In the genomic region with DNA sequence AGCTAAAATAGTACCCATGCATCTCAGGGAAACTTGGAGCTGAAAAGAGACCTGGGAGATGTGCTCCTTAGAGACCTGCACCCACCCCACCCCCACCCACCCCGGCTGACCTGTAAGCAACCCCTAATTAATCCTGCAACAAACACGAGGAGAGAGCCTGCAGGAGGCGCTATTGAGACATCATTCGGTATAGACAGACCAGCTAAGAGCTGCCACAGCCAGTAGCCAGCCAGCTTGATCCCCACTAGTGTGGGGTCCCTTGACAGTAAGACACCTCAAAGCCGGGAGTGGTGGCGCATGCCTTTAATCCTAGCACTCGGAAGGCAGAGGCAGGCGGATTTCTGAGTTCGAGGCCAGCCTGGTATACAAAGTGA, we compare ENCODE assay signal across 8 mouse cellular contexts. TPM values are rescaled to one million over a fixed set of nuclear protein-coding genes. Genes with fewer than 3 reads are reported as not detected.
A peak's percentile ranks its signal among the peaks of the same experiment; 100 is the strongest.
DNase-seq lines count a peak whose midpoint lies in the region; ATAC-seq lines count a peak whose summit lies in the region.

No protein-coding gene starts in this region.

- intact Hi-C loops in heart, postnatal 25 days (cut with DNase I) = loop anchor here (1.0 kb wide), 1 partner anchor 32 kb away; no protein-coding TSS in a partner anchor
- intact Hi-C loops in left cerebral cortex, postnatal 25 days (cut with DNase I) = loop anchor here (2.0 kb wide), 1 partner anchor 32 kb away; no protein-coding TSS in a partner anchor

- peak; percentile 60 for ATAC-seq in megakaryocyte-erythroid progenitor cell, adult 5-6 weeks (replicated peaks; ENCODE audit: low FRiP score, low TSS enrichment, poor library complexity, severe bottlenecking)

- DNase-seq in heart, adult 11 months = peak; percentile 94
- DNase-seq in heart, postnatal 25 days (ENCODE audit: low spot score) = no peak
- peak; percentile 65 to 78 for DNase-seq in cerebellum, postnatal 10 days
- peak; percentile 61 for DNase-seq in gastrocnemius, adult 18-20 months (ENCODE audit: low spot score)
- DNase-seq in hindlimb bud, embryonic 11.5 days (ENCODE audit: extremely low spot score, low read depth, low spot score) = peak; percentile 28
- DNase-seq in left cerebral cortex, postnatal 25 days (ENCODE audit: low spot score in 2 of 2) = peak; percentile 22 to 25
- peak; percentile 20 to 43 for DNase-seq in spleen, adult 18-20 months

RNA-seq across cellular contexts. Expression of a gene that starts 0.7 kb away (rescaled TPM):
- total RNA-seq in heart, postnatal 25 days (2021) = 1 to 10 TPM; 5.0 to 5.6 TPM
- total RNA-seq in gastrocnemius, adult 18-20 months (2021) = 1 to 10 TPM; 4.2 to 5.6 TPM
- total RNA-seq in left cerebral cortex, postnatal 25 days (2021) = 1 to 10 TPM; 9.0 to 9.8 TPM
- total RNA-seq in megakaryocyte-erythroid progenitor cell, adult 5-6 weeks (2014; fragmentation: Nextera tagmentation) = 9.9 and 12.8 TPM in 2 replicates
- 6.5 and 18.5 TPM in 2 replicates for total RNA-seq in megakaryocyte-erythroid progenitor cell, adult 5-6 weeks (2017)

RNA-seq across cellular contexts. Expression of a gene that starts 13.8 kb away (rescaled TPM):
- total RNA-seq in heart, postnatal 25 days (2021) = not detected
- not detected for total RNA-seq in gastrocnemius, adult 18-20 months (2021)
- not detected for total RNA-seq in left cerebral cortex, postnatal 25 days (2021)
- not detected in 2 replicates for total RNA-seq in megakaryocyte-erythroid progenitor cell, adult 5-6 weeks (2014; fragmentation: Nextera tagmentation)
- total RNA-seq in megakaryocyte-erythroid progenitor cell, adult 5-6 weeks (2017) = not detected in 2 replicates

RNA-seq across cellular contexts. Expression of a gene that starts 17.6 kb away (rescaled TPM):
- not detected for total RNA-seq in heart, postnatal 25 days (2021)
- total RNA-seq in gastrocnemius, adult 18-20 months (2021) = not detected
- total RNA-seq in left cerebral cortex, postnatal 25 days (2021) = not detected
- total RNA-seq in megakaryocyte-erythroid progenitor cell, adult 5-6 weeks (2014; fragmentation: Nextera tagmentation) = 177 and 197 TPM in 2 replicates
- total RNA-seq in megakaryocyte-erythroid progenitor cell, adult 5-6 weeks (2017) = 55.6 and 123 TPM in 2 replicates

RNA-seq across cellular contexts. Expression of a gene that starts 26.4 kb away (rescaled TPM):
- not detected for total RNA-seq in heart, postnatal 25 days (2021)
- total RNA-seq in gastrocnemius, adult 18-20 months (2021) = not detected
- total RNA-seq in left cerebral cortex, postnatal 25 days (2021) = not detected
- total RNA-seq in megakaryocyte-erythroid progenitor cell, adult 5-6 weeks (2014; fragmentation: Nextera tagmentation) = not detected in 2 replicates
- not detected in 2 replicates for total RNA-seq in megakaryocyte-erythroid progenitor cell, adult 5-6 weeks (2017)

RNA-seq across cellular contexts. Expression of a gene that starts 53.1 kb away (rescaled TPM):
- total RNA-seq in heart, postnatal 25 days (2021) = not detected
- total RNA-seq in gastrocnemius, adult 18-20 months (2021) = under 1 TPM; 0.18 to 0.36 TPM
- under 1 TPM; 0.39 to 0.62 TPM for total RNA-seq in left cerebral cortex, postnatal 25 days (2021)
- not detected in 2 replicates for total RNA-seq in megakaryocyte-erythroid progenitor cell, adult 5-6 weeks (2014; fragmentation: Nextera tagmentation)
- total RNA-seq in megakaryocyte-erythroid progenitor cell, adult 5-6 weeks (2017) = not detected in 2 replicates

Comparison
In these comparisons a context has a peak if more than half of its experiments do, and no peak if none do; other contexts are left out.
1. RNA of a gene that starts 17.6 kb away (total RNA-seq): 55.6 to 197 TPM in megakaryocyte-erythroid progenitor cell, adult 5-6 weeks; not detected in heart, postnatal 25 days, not detected in gastrocnemius, adult 18-20 months and not detected in left cerebral cortex, postnatal 25 days; every median in the first group is over 10 times any median in the second.